Mouse (Mus musculus) R1 (cell line): ENCODE measurements at regions not wholly inside any gene's neighbourhood (a gene's known extent, or its start where the extent isn't known, plus 50 kb on each side); places are given as distances from the start of the nearest gene placed in this dataset.

Source experiments
- DNase-seq: peaks from one replicate; pipeline ENCODE4 v3.0.0-alpha.2; 2018; ENCODE audit warnings: low read depth, low spot score

GRCm38 (mm10) chr1:63365126-63365525, 80.6 kb upstream of the Adam23 start:
- no peak for DNase-seq

- peak; percentile 16 for DNase-seq
Measured at GRCm38 (mm10) chr1:63367697-63368376, 77.9 kb upstream of the Adam23 start.

- DNase-seq: no peak
Measured at GRCm38 (mm10) chr1:63368921-63369320, 76.8 kb upstream of the Adam23 start.

GRCm38 (mm10) chr1:63369561-63369960, 76.1 kb upstream of the Adam23 start:
- DNase-seq: no peak

GRCm38 (mm10) chr1:63383110-63383509, 62.6 kb upstream of the Adam23 start:
- DNase-seq: no peak

- no peak for DNase-seq
Measured at GRCm38 (mm10) chr1:63385116-63385515, 60.6 kb upstream of the Adam23 start.

- DNase-seq: no peak
Measured at GRCm38 (mm10) chr1:63395427-63395826, 50.3 kb upstream of the Adam23 start.
